Mouse (Mus musculus) erythroblast, embryonic 14.5 days (primary cell): ENCODE data around the gene Msrb2.

Experiments
- GATA1 ChIP-seq: IDR thresholded peaks from 2 replicates; pipeline ENCODE4 v1.6.1; 2012; ENCODE audit warnings: low read length, inconsistent platforms, mixed read lengths
- TAL1 ChIP-seq: IDR thresholded peaks from 3 replicates; pipeline ENCODE4 v1.6.1; 2012; ENCODE audit warnings: low read length, inconsistent platforms, mixed read lengths

DNA sequence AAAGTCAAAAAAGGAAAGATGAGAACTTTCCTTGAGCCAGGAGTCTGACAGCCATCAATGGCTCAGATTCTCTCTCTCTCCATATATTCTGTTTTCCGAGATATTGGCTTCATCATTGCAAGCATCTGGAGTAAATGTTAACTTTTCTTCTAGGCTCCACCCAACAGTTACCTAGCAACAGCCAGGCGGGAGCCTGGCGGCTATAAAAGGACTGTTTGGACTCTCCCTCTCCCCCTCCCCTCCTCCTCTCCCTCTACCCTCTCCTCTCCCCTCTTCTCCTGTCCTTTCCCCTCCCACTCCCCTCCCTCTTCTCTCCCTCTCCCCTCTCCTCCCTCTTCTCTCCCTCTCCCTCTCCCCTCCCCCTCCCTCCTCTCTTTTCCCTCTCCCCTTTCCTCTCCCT is 4.8 kb upstream of the Msrb2 start:
- TF ChIP-seq GATA1, result no peak
- no peak for TF ChIP-seq TAL1
